Mouse (Mus musculus) embryonic facial prominence, embryonic 13.5 days (tissue): ENCODE data around the gene Rhd. TPM values are rescaled to one million over a fixed set of nuclear protein-coding genes. Genes with fewer than 3 reads are reported as not detected.

Experiments
- ATAC-seq: fragments of 200-750 bp; cut with Nextera tagmentation; 2 replicates; pipeline ENCODE4 v1.8.0; 2017; ENCODE audit warnings: low read depth; ENCODE audit not compliant: insufficient number of reproducible peaks, insufficient read depth, low FRiP score, low TSS enrichment
- H3K27ac ChIP-seq: fragments of 300-500 bp; sonication (generic); 2 replicates; pipeline ENCODE4 v1.5.1; 2015; ENCODE audit warnings: moderate library complexity, mild to moderate bottlenecking, inconsistent platforms
- H3K27me3 ChIP-seq: fragments of 300-500 bp; sonication (generic); 2 replicates; pipeline ENCODE4 v1.6.1; 2015; ENCODE audit warnings: mild to moderate bottlenecking, inconsistent platforms
- H3K36me3 ChIP-seq: fragments of 300-500 bp; sonication (generic); 2 replicates; pipeline ENCODE4 v1.6.1; 2015; ENCODE audit warnings: mild to moderate bottlenecking, inconsistent platforms
- H3K4me1 ChIP-seq: fragments of 300-500 bp; sonication (generic); 2 replicates; pipeline ENCODE4 v1.6.1; 2015; ENCODE audit warnings: inconsistent platforms
- H3K4me2 ChIP-seq: fragments of 300-500 bp; sonication (generic); 2 replicates; pipeline ENCODE4 v1.6.1; 2015; ENCODE audit warnings: moderate library complexity, mild to moderate bottlenecking, inconsistent platforms
- H3K4me3 ChIP-seq: fragments of 300-500 bp; sonication (generic); 2 replicates; pipeline ENCODE4 v1.5.1; 2015; ENCODE audit warnings: mild to moderate bottlenecking, inconsistent platforms
- H3K9ac ChIP-seq: fragments of 300-500 bp; sonication (generic); 2 replicates; pipeline ENCODE4 v1.6.1; 2015; ENCODE audit warnings: mild to moderate bottlenecking, inconsistent platforms
- H3K9me3 ChIP-seq: fragments of 300-500 bp; sonication (generic); 2 replicates; pipeline ENCODE4 v1.6.1; 2016; ENCODE audit warnings: inconsistent platforms
- WGBS: fragments of 180-500 bp; shearing (Covaris S2); methylation state at CpG from one replicate; pipeline ENCODE4 v1.1.7; 2015; ENCODE audit warnings: mixed read lengths; 5-methylcytosine and 5-hydroxymethylcytosine counted together
- polyA plus RNA-seq: library from polyadenylated mRNA; unstranded; fragments of >200 nt; fragmentation: Nextera tagmentation; extraction: Ambion mirVana; gene quantifications from 2 replicates; pipeline ENCODE4 v1.2.1, GENCODE M21; 2015

The Rhd gene
- polyA plus RNA-seq, 1 experiment from 2014 or later = 2.4 TPM

DNA sequence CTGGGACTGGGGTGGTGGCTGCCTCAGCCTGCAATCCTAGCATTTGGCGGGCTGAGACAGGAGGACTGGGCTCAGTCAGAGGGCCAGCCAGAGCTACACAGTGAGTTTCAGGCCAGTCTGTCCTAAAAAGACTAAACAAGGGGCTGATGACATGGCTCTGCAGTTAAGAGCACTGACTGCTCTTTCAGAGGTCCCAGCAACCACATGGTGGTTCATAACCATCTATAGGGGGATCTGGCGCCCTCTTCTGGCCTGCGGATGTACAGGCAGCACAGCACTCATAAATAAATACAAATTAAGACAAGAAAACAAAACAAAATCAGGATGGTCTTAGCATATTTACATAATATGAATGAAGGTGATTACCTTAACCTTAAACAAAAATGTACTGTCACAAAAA, 49.1 kb downstream of the Rhd start:
- no peak for ATAC-seq
- H3K9me3 ChIP-seq = no peaks in the 10 kb centered on the region
- peak overlapping the region; percentile 71 for H3K4me2 ChIP-seq
- H3K36me3 ChIP-seq = peaks cover 34% of the 10 kb centered on the region
- peak overlapping the region; percentile 80; the same call in 1 of the 2 replicates for H3K4me3 ChIP-seq
- 31% methylated on average over 3 of the region's 3 CpGs for WGBS
- no peaks in the 10 kb centered on the region for H3K27me3 ChIP-seq
- no peak overlapping the region for H3K27ac ChIP-seq
- no peak overlapping the region; the same call in 1 of the 2 replicates for H3K9ac ChIP-seq
- H3K4me1 ChIP-seq = peaks cover 17% of the 10 kb centered on the region

DNA sequence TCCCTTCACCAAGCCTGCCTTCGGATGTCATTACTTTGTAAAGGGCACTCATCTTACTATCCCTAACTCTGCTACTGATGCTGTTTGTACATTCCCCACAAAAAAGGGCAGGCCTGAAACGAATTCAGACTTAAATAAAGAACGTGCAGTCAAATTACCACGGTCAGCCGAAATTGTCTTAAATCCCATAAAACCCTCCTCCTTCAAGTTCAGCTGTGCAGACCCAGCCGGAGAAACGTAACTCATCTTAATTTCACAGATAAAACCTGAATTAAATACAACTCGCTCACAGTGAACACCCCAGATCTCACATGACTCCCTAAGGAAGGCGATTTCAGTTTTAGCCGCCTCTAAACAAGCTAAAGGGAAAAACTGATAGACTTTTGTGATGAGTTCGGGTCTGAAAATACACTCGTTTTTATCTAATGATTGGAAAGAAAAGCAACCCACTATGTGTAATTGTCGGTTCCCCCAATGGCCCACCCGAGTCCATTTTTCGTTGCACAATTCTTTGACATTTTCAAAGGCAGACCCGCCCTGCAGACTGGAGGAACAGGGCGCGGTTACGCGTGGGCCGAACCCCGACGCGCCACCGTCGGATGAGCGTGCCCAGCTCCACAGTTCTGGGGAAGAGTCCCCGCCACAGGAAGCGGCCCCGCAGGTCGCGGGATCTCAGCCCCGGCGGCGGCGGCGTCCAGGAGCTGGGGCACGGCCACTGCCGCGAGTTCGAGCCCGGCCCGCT, 50.0 kb downstream of the Rhd start:
- peak; percentile 73 for ATAC-seq
- peaks cover 25% of the 10 kb centered on the region for H3K36me3 ChIP-seq
- H3K9me3 ChIP-seq = no peaks in the 10 kb centered on the region
- H3K4me3 ChIP-seq = peak overlapping the region; percentile 80
- peak overlapping the region; percentile 94 for H3K27ac ChIP-seq
- H3K27me3 ChIP-seq = no peaks in the 10 kb centered on the region
- WGBS = under 1% methylated on average over 43 of the region's 43 CpGs
- H3K9ac ChIP-seq = peak overlapping the region; percentile 92
- peaks cover 17% of the 10 kb centered on the region for H3K4me1 ChIP-seq
- peak overlapping the region; percentile 71 for H3K4me2 ChIP-seq

DNA sequence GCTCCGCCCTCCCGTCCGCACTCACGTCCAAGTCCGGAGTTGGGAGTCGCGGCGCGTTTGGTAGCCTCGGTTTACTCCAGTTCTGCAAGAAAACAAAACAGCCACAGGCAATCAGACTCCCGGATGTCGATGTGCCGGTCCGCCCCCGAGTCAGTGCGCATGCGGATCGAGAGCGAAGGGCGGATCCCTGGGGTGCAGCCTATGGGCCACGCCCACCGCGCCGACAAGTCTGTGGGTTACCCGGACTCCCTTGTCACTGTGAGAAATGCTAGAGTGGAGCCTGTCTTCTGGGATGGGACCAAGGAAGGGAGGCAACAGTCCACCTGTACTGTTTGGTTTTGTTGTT, 50.5 kb downstream of the Rhd start, which contains the start of gene Tmem50a:
Tmem50a (minus strand) TSS at position 161 of the 346 bp plus-strand sequence.
- peak within 1 kb of the TSS; percentile 92 for H3K9ac ChIP-seq
- no peaks in the 10 kb centered on the region for H3K9me3 ChIP-seq
- H3K36me3 ChIP-seq = peaks cover 22% of the 10 kb centered on the region
- peak; percentile 89 for ATAC-seq
- WGBS = under 1% methylated on average over 25 of the region's 25 CpGs
- H3K4me3 ChIP-seq = peak within 1 kb of the TSS; percentile 80
- peaks cover 17% of the 10 kb centered on the region for H3K4me1 ChIP-seq
- peak within 1 kb of the TSS; percentile 94 for H3K27ac ChIP-seq
- no peaks in the 10 kb centered on the region for H3K27me3 ChIP-seq
- H3K4me2 ChIP-seq = peak within 1 kb of the TSS; percentile 71

DNA sequence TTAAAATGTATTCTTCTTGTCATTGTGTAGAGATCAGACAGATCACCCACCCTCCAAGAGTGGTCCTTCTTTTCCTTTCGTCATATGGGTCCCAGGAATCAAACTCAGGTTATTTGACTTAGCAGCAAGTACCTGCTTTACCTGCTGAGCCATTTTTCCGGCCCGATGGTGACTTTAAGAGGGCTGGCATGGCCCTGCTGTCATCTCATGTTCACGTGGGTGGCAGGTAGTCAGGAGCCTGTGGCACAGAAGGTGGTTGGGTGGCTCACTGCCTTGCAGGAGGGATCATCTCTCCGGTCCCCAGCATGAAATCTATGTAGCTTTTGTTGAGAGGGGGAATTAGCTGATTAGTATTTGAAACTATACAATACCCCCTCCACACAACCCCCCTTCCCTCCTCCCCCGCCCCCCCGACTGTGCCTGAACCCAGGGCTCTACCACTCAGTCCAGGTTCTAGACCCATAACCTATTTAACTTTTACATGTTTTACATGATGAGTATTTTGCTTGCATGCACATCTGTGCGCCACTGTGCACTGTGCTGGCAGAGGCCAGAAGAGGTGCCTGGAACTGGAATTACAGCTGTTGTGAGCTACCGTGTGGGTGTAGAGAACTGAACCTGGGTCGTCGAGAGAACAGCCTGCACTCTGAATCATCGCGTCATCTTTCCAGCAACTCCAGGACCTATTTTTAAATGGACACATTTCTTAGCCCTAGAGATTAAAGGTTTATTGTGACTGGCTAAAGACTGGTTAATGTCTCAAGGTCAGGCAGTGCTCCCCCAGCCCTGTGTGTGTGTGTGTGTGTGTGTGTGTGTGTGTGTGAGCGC, 51.1 kb downstream of the Rhd start:
- no peaks in the 10 kb centered on the region for H3K9me3 ChIP-seq
- 57% methylated on average over 14 of the region's 14 CpGs for WGBS
- H3K4me3 ChIP-seq = peak overlapping the region; percentile 80
- H3K4me1 ChIP-seq = peaks cover 17% of the 10 kb centered on the region
- H3K4me2 ChIP-seq = peak overlapping the region; percentile 71
- no peaks in the 10 kb centered on the region for H3K27me3 ChIP-seq
- peak overlapping the region; percentile 92 for H3K9ac ChIP-seq
- no peak for ATAC-seq
- peak overlapping the region; percentile 29; the same call in 1 of the 2 replicates for H3K27ac ChIP-seq
- peaks cover 19% of the 10 kb centered on the region for H3K36me3 ChIP-seq

DNA sequence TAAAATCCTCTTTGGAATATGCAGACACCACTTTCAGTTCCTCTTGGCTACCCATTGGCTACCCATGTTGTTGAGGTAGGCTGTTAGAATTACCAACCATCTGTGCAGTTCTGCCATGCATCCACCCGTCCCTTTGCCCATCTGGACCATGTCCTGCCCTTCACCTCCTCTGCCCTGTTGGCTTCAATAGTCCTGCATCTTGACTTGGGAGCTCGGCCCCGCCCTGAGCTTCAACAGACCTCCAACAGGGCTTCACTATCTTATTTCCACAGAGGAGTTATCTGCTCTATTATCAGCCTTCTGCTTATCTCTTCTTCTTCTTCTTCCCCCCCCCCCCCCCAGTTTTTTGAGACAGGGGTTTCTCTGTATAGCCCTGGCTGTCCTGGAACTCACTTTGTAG, 52.9 kb downstream of the Rhd start:
- no peak overlapping the region for H3K27ac ChIP-seq
- H3K4me1 ChIP-seq = peaks cover 19% of the 10 kb centered on the region
- no peak overlapping the region for H3K9ac ChIP-seq
- no peaks in the 10 kb centered on the region for H3K9me3 ChIP-seq
- no peak for ATAC-seq
- H3K4me2 ChIP-seq = no peak overlapping the region
- peaks cover 5% of the 10 kb centered on the region; the same call in 1 of the 2 replicates for H3K36me3 ChIP-seq
- no peak overlapping the region for H3K4me3 ChIP-seq
- no peaks in the 10 kb centered on the region for H3K27me3 ChIP-seq
- 80% methylated on average over 3 of the region's 3 CpGs for WGBS

DNA sequence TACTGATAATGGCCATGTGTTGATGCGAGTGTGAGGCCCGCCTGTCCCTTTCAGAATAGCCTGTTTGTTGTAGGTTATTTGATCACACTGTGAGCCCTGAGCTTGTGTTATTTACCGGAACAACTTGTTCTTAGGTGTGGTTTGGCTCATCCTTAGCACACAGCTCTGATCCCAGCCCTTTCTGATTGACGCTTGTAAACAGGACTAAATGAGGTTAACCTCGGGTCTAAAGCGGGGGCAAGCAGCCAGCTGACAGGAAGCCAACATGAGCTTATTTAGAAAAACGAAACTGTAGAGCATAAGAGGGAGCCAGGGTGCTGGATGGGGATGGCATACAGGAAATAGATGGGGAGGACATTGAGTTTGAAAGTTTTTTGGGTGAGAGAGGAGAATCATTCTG, 54.0 kb downstream of the Rhd start:
- Histone ChIP-seq H3K27me3 (no peaks in the 10 kb centered on the region), H3K36me3 (no peaks in the 10 kb centered on the region), H3K4me3 (no peak overlapping the region), H3K27ac (no peak overlapping the region), H3K9me3 (no peaks in the 10 kb centered on the region), H3K9ac (no peak overlapping the region), H3K4me2 (no peak overlapping the region), H3K4me1 (peaks cover 19% of the 10 kb centered on the region)
- no peak for ATAC-seq
- WGBS = 51% methylated on average over 7 of the region's 7 CpGs

DNA sequence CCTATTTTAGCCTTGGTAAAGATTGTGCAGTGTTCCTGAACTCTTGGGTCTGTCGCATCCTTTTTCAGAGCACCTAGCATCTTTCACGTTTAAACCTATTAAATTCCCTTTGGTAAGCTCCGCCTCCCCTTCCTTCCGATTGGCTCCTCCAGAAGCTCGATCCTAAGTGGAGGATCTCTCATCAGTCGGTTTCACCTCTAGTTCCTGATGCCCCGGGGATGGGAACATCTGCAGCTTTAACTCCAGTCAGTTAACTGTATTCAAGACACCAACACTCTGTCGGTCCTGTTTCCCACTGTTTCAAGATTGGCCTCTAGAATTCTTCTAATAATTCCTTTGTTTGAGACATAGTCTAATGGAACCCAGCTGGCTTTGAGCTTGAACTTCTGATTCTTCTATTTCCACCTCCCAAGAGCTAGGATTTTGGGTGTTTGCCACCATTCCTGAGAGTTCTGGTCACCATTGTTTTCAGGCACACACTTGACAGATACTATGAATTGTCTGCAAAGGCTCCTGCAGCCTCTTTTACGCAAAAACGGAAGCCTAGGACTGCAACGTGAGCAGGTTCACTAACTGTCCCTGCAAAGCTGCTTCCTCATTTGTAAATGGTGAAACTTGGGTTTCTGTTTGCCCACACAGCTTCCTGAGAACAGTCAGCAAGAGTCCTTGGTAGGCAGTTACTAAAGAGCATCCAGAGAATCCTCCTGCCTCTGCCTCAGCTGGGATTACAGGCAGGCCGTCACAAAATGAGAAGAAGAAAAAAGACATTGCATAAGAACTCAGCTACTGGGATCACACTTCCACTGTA, 55.6 kb downstream of the Rhd start:
- Histone ChIP-seq H3K4me3 (no peak overlapping the region), H3K9me3 (no peaks in the 10 kb centered on the region), H3K4me1 (peaks cover 12% of the 10 kb centered on the region), H3K36me3 (no peaks in the 10 kb centered on the region), H3K4me2 (no peak overlapping the region), H3K27me3 (no peaks in the 10 kb centered on the region), H3K9ac (no peak overlapping the region), H3K27ac (no peak overlapping the region)
- 39% methylated on average over 12 of the region's 12 CpGs for WGBS
- ATAC-seq = no peak

DNA sequence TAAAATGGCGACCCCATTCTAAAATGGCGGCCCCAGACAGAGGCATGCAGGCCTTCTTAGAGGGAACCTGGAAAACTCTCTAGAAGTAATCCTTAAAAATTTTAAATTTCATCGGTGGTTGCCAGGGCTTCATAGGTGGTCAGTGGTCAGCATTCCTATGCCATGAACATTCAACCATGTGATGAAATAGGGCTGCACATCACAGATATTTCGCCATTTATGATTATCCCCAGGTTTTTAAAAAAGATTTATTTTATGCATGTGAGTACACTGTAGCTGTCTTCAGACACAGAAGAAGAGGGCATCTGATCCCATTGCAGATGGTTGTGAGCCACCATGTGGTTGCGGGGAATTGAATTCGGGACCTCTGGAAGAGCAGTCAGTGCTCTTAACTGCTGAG, 56.3 kb downstream of the Rhd start:
- Histone ChIP-seq H3K4me2 (no peak overlapping the region), H3K27ac (no peak overlapping the region), H3K4me1 (peaks cover 13% of the 10 kb centered on the region), H3K4me3 (no peak overlapping the region), H3K9me3 (no peaks in the 10 kb centered on the region), H3K27me3 (no peaks in the 10 kb centered on the region), H3K36me3 (peaks cover 6% of the 10 kb centered on the region), H3K9ac (no peak overlapping the region)
- ATAC-seq = no peak
- 94% methylated on average over 6 of the region's 6 CpGs for WGBS

DNA sequence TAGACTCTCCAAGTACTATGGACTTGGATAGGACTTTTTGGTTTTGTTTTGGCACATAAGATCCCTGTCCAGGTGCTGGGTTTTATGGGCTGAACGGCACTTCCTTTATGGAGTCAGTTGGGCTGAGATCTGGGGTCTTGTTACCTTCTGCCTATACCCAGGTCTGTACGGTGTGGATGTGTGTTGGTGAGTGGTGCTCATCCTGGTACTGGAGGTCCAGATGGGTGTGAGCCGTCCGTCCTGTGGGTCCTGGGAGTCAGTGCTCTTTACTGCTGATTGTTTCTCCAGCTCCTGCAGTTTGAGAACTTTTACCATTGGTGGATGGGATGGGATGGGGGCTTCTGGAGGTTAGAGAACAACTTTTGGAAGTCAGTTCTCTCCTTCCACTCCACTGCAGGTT, 57.4 kb downstream of the Rhd start:
- 95% methylated on average over 4 of the region's 4 CpGs for WGBS
- H3K9ac ChIP-seq = no peak overlapping the region
- no peak for ATAC-seq

DNA sequence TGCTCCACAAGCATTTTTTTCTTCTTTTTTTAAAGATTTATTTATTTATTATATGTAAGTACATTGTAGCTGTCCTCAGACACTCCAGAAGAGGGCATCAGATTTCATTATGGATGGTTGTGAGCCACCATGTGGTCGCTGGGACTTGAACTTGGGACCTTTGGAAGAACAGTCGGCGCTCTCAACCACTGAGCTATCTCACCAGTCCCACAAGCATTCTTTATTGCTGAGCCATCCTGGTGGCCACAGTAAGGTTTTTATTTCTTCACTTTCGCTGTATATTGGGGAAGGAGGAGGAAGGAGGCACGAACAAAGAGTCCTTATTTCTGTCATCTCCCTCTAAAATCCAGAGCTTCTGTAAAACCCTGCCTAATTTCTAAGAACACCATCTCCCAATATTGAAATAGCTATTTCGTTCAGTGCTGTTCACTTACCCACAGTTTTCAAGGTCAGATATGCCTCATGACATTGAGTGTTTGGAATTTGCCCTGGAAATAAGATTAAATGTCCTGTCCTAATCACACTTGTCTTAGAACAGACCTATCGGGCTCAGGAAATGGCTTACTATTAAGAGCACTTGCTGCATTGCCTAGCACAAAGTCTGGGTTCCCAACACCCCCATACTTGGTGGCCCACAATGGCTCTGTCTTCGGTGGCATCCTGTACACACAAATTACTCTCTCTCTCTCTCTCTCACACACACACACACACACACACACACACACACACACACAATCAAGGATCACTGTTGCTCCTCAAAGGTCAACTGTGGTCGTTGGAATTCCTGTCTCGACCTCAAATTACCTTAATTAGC, 58.0 kb downstream of the Rhd start:
- Histone ChIP-seq H3K9me3 (no peaks in the 10 kb centered on the region), H3K4me3 (peak overlapping the region; percentile 100), H3K27me3 (no peaks in the 10 kb centered on the region), H3K27ac (peak overlapping the region; percentile 96), H3K36me3 (peaks cover 21% of the 10 kb centered on the region), H3K9ac (peak overlapping the region; percentile 99), H3K4me2 (peak overlapping the region; percentile 69), H3K4me1 (peaks cover 21% of the 10 kb centered on the region)
- WGBS = 54% methylated on average over 10 of the region's 10 CpGs
- no peak for ATAC-seq

More for the DNA sequence above, 57.4 kb downstream of the Rhd start:
- Histone ChIP-seq H3K4me3 (no peak overlapping the region), H3K36me3 (peaks cover 17% of the 10 kb centered on the region), H3K9me3 (no peaks in the 10 kb centered on the region), H3K4me2 (no peak overlapping the region), H3K27ac (no peak overlapping the region), H3K4me1 (peaks cover 21% of the 10 kb centered on the region), H3K27me3 (no peaks in the 10 kb centered on the region)

DNA sequence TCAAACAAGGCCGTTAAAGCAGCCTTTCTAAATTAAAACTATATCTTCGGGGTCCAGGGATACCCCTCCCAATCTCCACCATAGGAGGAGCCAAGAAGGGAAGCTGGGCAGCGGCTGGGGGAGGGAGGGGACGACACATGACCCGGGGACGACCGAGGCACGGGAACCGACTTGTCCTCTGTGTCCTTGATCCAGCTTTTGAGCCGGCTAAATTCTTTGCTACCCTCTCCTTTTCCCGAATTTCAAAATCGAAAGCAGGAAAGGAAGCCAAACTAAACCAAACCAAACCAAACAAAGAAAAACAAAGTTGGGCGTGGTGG, 58.5 kb downstream of the Rhd start:
- Histone ChIP-seq H3K27me3 (no peaks in the 10 kb centered on the region), H3K4me1 (peaks cover 21% of the 10 kb centered on the region), H3K27ac (peak overlapping the region; percentile 96), H3K4me2 (peak overlapping the region; percentile 69), H3K9me3 (no peaks in the 10 kb centered on the region), H3K9ac (peak overlapping the region; percentile 99), H3K4me3 (peak overlapping the region; percentile 100), H3K36me3 (peaks cover 27% of the 10 kb centered on the region)
- whole genome bisulfite sequencing = under 1% methylated on average over 13 of the region's 13 CpGs
- ATAC-seq = no peak
